Mouse (Mus musculus): ENCODE measurements around the gene Prf1.

Gene Prf1

DNA sequence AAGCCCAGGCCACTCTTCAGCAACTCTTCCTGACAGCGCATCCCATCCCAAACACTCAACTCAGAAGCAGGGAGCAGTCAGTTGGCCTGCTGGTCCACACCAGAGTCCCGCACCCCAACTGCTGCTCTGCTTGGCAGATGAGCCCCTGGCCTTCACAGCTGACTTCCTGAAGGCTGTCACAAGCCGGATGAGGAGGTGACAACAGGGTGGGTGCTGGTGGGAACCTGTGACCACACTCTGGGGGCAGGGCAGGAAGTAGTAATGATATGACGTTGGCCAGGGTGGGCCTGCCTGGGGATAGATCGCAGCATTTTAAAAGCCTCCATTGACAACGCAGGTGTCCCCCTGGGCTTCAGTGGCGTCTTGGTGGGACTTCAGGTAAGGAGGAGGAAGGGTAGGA is at the start of gene Prf1:
Gene Prf1 (plus strand): TSS at position 357 of the 400 bp plus-strand sequence.
- peak; percentile 66 to 76 for DNase-seq

DNA sequence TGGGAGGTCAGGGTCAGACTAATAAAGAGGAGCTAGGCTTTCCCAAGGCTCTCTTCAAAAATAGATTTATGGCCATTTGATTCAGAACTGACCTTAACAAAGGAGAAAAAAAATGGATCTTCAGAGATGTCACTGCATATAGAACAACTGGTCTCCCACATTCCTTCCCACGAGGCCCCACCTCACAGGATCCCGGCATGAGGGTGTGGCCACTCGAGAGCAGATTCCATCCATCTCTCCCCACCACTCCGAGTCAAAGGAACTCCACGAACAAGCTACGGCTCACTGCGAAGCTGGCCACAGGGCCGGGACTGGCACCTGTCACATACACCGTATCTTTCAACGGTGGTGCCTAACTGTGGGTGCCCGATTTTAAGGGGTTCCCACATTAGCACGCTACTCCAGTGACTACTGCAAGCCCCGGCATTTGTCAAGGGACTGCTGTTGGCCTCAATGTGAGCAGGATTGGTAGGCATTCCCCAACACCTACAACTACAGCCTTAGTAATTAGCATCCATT is 49.0 kb upstream of the Prf1 start:
- no peak for DNase-seq

GRCm38 (mm10) chr10:61249951-61250350 is 47.7 kb upstream of the Prf1 start:
- no peak for DNase-seq

DNA sequence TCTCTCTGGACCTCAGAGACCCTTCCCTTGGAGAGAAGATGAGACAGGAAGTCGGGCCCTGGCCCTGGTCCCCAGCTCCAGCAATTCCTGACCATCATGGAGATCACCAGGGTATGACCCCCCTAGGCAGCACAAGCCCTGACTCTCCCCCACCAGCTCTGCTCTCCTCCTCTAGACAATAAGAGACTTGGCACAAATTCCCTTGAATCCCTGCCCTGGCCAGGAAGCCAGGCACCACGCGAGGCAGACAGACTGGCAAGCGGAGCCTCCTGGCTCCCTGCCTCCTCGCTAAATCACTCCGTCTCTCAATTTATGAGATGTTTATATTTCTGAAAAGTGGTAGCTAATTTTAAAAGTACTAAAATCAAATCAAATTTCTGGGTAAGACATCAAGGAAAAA is 42.9 kb upstream of the Prf1 start:
- DNase-seq = no peak

DNA sequence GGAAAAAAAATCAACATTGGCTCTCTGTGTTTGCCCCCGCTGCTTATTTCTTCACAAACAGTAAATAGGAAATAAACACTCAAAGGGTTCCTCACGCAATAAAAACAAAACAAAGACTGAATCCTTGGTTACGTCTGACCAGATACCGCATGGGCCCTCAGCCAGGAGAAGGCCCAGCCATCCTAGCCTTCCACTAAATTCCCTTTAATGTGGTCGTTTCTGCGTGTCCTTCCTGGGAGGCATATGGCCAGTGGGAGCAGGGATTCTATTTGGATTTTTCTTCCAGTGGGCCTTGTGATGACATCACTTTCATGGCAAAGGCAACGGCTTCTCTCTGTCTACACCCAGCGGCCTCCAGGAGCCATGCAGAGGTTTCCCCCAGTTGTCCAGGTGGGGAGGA is 42.4 kb upstream of the Prf1 start:
- DNase-seq = no peak

- DNase-seq = no peak
Measured at GRCm38 (mm10) chr10:61256665-61257064, 41.0 kb upstream of the Prf1 start.

DNA sequence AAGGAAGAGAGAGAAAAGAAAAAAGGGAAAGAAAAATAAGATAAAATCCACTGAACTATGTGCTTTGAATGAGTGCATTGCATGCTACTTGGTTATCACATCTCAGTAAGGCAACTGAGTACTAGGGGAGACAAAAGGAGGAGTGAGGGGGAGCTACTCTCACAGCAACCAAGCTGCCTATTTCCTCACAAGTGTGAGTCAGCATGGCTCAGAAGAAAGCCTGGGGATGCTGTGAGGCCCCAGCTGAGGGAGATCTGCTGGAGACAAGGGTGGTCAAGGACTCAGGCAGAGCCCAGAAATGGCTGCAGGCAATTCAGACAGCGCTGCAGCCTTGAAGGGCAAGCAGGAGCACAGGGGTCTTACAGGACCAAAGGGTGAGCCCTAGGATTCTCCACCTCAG is 39.5 kb upstream of the Prf1 start:
- DNase-seq = no peak

GRCm38 (mm10) chr10:61261229-61262156 is 36.1 kb upstream of the Prf1 start:
- no peak for DNase-seq

DNA sequence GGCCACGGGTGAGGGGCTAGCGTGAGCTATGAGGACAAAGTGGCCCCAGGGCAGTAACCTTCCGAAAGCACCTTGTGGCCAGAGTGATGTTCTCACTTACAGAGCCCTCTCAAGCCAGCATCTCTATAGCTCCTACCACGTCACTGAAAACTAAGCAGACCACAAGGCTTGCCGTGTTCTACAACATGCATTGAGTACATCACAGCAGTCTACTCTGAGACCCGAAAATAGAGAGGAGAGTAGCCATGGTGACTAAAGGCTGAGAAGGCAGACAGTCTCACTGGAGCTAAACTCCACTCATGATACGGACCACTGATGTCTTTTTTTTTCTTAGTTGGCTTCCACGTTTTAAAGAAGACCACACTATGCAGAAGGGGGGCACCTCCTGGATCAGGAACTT is 34.0 kb upstream of the Prf1 start:
- DNase-seq = no peak

DNA sequence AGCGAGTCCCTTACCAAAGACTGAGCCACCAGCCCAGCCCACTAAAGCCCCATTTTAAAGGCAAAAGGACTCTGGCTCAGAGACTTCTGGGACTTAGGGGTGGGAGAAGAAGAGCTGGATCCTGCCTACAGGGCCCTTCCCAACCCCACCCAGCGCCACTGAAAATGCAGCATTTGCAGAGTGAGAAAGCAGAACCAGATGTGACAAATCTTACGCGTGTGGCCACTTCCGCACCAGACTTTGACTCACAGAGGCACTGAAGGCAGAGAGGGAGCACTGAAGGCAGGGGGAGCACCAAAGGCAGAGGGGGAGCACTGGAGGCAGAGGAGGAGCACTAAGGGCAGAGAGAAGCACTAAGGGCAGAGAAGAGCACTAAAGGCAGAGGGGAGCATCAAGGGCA is 30.3 kb upstream of the Prf1 start:
- DNase-seq = no peak

- no peak for DNase-seq
Measured at GRCm38 (mm10) chr10:61272089-61272626, 25.5 kb upstream of the Prf1 start.

GRCm38 (mm10) chr10:61272631-61273030 is 25.0 kb upstream of the Prf1 start:
- no peak for DNase-seq

DNA sequence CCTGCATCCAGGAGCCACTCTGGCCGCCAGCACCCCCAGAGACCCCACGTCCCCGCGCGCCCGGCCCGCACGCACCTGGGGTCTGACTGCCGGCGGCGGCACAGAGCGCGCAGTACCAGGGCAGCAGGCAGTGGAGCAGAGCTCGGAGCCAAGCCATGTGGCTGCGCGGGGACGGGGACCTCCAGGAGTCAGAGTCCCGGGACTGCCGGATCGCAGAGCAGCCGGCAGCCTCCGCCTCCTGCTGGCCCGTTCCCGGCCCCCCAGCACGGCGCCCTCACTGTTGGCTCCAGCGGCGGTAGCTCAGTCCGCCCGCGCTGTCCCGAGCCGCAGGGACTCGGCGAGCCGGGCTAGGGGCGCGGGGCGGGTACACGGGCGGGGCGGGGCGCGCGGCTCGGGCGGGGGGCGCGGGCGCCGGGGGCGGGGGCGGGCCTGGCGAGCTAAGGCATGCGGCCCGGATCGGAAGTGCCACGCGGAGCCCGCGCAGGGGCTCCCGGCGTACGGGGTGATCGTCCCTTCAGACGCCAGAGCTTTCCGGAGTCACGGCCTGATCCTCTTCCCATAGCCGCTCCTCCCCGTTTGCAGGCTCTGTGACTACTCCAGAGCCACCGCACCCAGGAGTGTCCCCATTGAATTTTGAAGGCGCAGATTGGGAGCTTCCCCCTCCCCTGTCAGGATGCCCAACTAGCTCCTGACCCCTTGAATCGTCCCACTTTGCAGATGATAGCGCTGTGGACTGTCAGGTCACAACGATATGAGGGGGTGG is 24.4 kb upstream of the Prf1 start, which contains the start of gene Adamts14:
Gene Adamts14 (minus strand): TSS at position 358 of the 763 bp plus-strand sequence.
- DNase-seq = no peak

DNA sequence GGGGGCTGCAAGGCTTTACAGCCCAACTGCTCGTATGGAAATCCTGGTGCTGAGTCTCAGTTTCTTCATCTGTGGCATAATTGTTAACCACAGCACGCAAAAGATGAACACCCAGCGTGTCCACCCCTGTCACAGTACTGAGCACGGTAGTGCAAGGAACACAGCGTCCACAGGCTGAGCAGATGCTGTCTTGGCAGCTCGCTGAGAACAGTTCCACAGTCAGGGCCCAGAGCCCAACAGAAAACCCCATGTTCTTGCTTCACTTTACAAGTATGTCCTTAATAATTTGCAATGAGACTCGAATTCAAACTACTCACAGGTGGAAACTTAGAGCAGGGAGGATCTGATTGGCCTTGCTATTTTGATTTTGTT is 23.8 kb upstream of the Prf1 start:
- no peak for DNase-seq

DNA sequence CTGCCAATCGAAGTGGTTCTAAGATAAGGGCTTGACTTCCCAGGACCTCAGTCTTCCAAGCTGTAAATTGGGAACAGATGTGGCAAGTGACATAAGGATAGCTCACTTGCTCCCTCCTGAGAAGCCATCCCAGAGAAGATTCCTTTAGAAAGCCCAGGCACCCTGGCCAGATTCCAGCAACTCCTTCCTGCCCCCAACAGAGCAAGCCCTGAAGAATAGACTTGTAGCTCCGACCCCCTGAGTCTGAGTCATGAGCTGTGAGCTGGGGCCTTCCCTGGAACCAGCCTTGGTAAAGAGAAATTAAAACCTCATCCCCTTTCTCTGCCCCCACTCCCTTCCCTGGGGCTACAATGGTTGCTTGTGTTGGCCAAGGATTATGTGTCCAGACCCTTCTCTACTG is 23.1 kb upstream of the Prf1 start:
- DNase-seq = no peak

- peak; percentile 11 to 19 for DNase-seq
Measured at GRCm38 (mm10) chr10:61275669-61276110, 21.9 kb upstream of the Prf1 start.

GRCm38 (mm10) chr10:61277051-61277450 is 20.6 kb upstream of the Prf1 start:
- no peak for DNase-seq

- no peak for DNase-seq
Measured at GRCm38 (mm10) chr10:61277918-61278674, 19.5 kb upstream of the Prf1 start.

DNA sequence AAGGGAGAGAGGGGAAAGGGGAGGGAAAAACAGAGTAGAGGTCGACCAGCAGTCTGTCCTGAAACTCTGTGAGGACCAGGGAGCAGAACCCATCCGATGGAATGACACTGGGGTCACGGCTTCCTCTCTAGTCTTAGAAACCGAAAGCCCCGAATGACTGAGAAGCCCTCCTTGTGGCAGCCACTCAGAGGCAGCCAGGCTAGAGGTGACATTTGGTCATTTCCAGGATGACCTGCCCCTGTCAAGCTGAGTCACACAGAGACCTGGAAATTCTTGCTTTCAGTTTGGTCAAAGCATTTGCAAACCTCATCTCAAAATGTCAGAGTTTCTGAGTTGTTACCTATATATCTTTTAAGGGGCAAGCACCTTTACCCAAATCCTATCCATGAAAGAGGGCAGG is 16.5 kb upstream of the Prf1 start:
- no peak for DNase-seq

DNA sequence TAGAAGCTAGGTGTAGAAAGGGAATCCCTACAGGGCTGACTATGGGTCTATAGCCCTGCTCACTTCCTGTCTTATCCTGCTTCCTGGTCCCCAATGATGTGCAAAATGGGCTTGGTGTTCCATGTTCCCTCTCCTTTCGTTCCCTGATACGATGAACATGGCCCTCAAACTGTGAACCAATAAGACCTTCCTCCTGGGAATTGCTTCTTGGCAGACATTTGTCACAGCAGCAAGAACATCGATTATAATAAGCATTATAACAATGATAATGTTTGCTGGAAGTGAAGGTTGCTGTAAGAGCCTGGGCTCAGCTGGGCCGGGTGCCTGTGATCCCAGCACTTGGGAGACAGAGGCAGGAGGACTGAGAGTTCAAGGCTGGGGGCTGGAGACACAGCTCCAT is 13.3 kb upstream of the Prf1 start:
- no peak for DNase-seq

DNA sequence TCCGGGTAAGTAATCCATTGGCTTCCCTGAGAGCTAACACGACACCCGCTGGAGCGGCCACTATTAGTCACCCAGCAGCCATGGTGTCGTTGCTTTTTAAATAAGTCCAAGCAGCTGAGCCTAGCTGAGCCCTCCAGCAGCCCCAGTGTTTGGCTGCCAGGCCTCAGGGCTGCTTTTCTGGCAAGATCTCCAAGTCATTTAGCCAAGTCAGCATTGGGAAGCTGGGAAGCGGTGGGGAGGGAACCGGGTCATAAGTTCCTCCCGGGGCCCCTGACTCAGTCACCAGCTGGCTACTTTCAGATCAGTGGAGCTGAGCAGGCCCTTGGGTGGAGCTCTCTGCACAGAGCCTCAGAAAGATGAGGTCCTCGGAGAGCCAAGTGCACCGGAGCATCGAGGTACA is 12.4 kb upstream of the Prf1 start:
- no peak for DNase-seq

- no peak for DNase-seq
Measured at GRCm38 (mm10) chr10:61286246-61286645, 11.4 kb upstream of the Prf1 start.

DNA sequence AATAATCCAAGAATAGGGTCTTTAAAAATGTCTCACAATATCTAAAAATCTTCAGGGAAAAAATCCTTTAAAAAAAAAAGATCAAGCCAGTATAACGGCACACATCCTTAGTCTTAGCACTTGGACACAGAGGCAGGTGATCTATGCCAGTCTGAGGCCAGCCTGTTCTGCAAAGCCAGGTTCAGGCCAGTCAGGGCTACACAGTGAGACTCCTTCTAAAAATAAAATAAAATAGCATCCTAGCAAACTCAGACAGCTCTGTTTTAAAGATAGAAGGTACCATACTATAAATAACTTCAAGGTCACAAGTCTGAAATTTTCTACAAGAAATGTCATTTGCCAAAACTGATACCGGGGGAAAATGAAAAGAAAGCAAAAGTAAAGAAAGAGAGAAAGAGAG is 7.6 kb upstream of the Prf1 start:
- no peak for DNase-seq

Measured in B cell, adult 2 months (primary cell).